In genomic region chr12:76117632-76118153, GRCm38 (mm10) we compare ENCODE assay signal across 12 mouse cellular contexts. TPM values are rescaled to one million over a fixed set of nuclear protein-coding genes. Genes with fewer than 3 reads are reported as not detected.
A peak's percentile ranks its signal among the peaks of the same experiment; 100 is the strongest.
DNase-seq lines count a peak whose midpoint lies in the region; ATAC-seq and TF ChIP-seq lines count a peak whose summit lies in the region.
"Had no signal": no experiment of that assay in that cellular context is flagged by ENCODE, and none has a peak within 500 bp of the region (broad histone marks: within the 10 kb centered on the region; RNA-seq: fewer than 3 reads in every experiment).

No protein-coding gene starts in this region.

- ATAC-seq in midbrain, embryonic 14.5 days (ENCODE audit: low FRiP score, low TSS enrichment): no peak
- ATAC-seq in midbrain, embryonic 15.5 days (replicated peaks): no peak
- ATAC-seq in CD4-positive, CD25-positive, alpha-beta regulatory T cell, adult 4 months: no peak

- DNase-seq in midbrain, embryonic 14.5 days: peak; percentile 15
- peak; percentile 28 to 60 for DNase-seq in heart, postnatal 14 days
- peak; percentile 61 for DNase-seq in testis, postnatal 14 days (ENCODE audit: low spot score)
- no peak for DNase-seq in MN1 (ENCODE audit: low spot score)
- DNase-seq: left cerebral cortex, postnatal 4 days; spleen, adult 18-20 months had no signal

- no peak overlapping the region for H3K9ac ChIP-seq in midbrain, embryonic 14.5 days (replicated peaks; ENCODE audit: low read length)
- H3K9ac ChIP-seq in midbrain, embryonic 15.5 days: no peak overlapping the region
- H3K9ac ChIP-seq: midbrain, embryonic 12.5 days had no signal

- H3K4me2 ChIP-seq in midbrain, embryonic 14.5 days (ENCODE audit: low read length): no peak overlapping the region
- H3K4me2 ChIP-seq in midbrain, embryonic 15.5 days: no peak overlapping the region
- H3K4me2 ChIP-seq: midbrain, embryonic 12.5 days had no signal

- H3K27me3 ChIP-seq in midbrain, embryonic 14.5 days (ENCODE audit: control insufficient read depth, insufficient read depth, low read length): no peaks in the 10 kb centered on the region
- no peaks in the 10 kb centered on the region for H3K27me3 ChIP-seq in midbrain, embryonic 15.5 days (replicated peaks)
- H3K27me3 ChIP-seq: midbrain, embryonic 12.5 days had no signal

- no peaks in the 10 kb centered on the region for H3K9me3 ChIP-seq in midbrain, embryonic 14.5 days (ENCODE audit: control insufficient read depth, low read length)
- H3K9me3 ChIP-seq in midbrain, embryonic 15.5 days: no peaks in the 10 kb centered on the region
- H3K9me3 ChIP-seq: midbrain, embryonic 12.5 days had no signal

- WGBS in midbrain, embryonic 14.5 days: 39% methylated on average over 4 of the region's 4 CpGs
- WGBS in midbrain, embryonic 15.5 days: 52% methylated on average over 4 of the region's 4 CpGs

- no peak for TF ChIP-seq POLR2A in cortical plate, adult 2 months (IDR thresholded peaks at IDR 0.05; ENCODE audit: extremely low read depth, insufficient read depth, low read length)

- no peak overlapping the region for H3K4me3 ChIP-seq in midbrain, embryonic 14.5 days (replicated peaks; ENCODE audit: low read depth, low read length)
- no peak overlapping the region for H3K4me3 ChIP-seq in midbrain, embryonic 15.5 days
- no peak overlapping the region for H3K4me3 ChIP-seq in cortical plate, adult 2 months (ENCODE audit: insufficient read depth, low read length)
- H3K4me3 ChIP-seq: midbrain, embryonic 12.5 days had no signal

- intact Hi-C loops in heart, postnatal 14 days (cut with DNase I): no loop called here

- no peak for TF ChIP-seq CTCF in cortical plate, adult 2 months (IDR thresholded peaks at IDR 0.05; ENCODE audit: extremely low read depth, insufficient read depth, low read length)

- H3K36me3 ChIP-seq in midbrain, embryonic 14.5 days (ENCODE audit: control insufficient read depth, insufficient read depth, low read length): no peaks in the 10 kb centered on the region; the same call in 1 of the 2 replicates
- H3K36me3 ChIP-seq in midbrain, embryonic 15.5 days (replicated peaks): no peaks in the 10 kb centered on the region
- H3K36me3 ChIP-seq: midbrain, embryonic 12.5 days had no signal

- no peak overlapping the region for H3K27ac ChIP-seq in midbrain, embryonic 14.5 days (replicated peaks; ENCODE audit: low read depth, low read length)
- H3K27ac ChIP-seq in midbrain, embryonic 15.5 days: no peak overlapping the region
- H3K27ac ChIP-seq in cortical plate, adult 2 months (ENCODE audit: insufficient read depth, low read length): peak overlapping the region; percentile 37; the same call in 1 of the 2 replicates
- H3K27ac ChIP-seq: midbrain, embryonic 12.5 days had no signal

- H3K4me1 ChIP-seq in midbrain, embryonic 14.5 days (ENCODE audit: control insufficient read depth, insufficient read depth, low read length): no peaks in the 10 kb centered on the region
- H3K4me1 ChIP-seq in midbrain, embryonic 15.5 days: no peaks in the 10 kb centered on the region
- H3K4me1 ChIP-seq in cortical plate, adult 2 months (ENCODE audit: control insufficient read depth, insufficient read depth, low read length): peaks cover 1% of the 10 kb centered on the region; the same call in 1 of the 2 replicates

RNA-seq across cellular contexts. Expression of gene Esr2, which starts 59.4 kb away (rescaled TPM):
- polyA plus RNA-seq in midbrain, embryonic 14.5 days (2014; fragmentation: Nextera tagmentation; extraction: Ambion mirVana): 0.26 and 0.34 TPM in 2 replicates
- 0.29 and 0.39 TPM in 2 replicates for polyA plus RNA-seq in midbrain, embryonic 15.5 days (2015; fragmentation: Nextera tagmentation; extraction: Ambion mirVana)
- 0.19 and 0.25 TPM in 2 replicates for polyA plus RNA-seq in cortical plate, adult 2 months (2012; rRNA removed)
- not detected for total RNA-seq in heart, postnatal 14 days (2021)
- polyA plus RNA-seq in CD4-positive, CD25-positive, alpha-beta regulatory T cell, adult 4 months (2017; shearing (Covaris generic)): not detected
- total RNA-seq: common myeloid progenitor, adult 5-6 weeks; heart, postnatal 36 days had no signal
